Mouse (Mus musculus): ENCODE measurements around the gene Myef2.

DNA sequence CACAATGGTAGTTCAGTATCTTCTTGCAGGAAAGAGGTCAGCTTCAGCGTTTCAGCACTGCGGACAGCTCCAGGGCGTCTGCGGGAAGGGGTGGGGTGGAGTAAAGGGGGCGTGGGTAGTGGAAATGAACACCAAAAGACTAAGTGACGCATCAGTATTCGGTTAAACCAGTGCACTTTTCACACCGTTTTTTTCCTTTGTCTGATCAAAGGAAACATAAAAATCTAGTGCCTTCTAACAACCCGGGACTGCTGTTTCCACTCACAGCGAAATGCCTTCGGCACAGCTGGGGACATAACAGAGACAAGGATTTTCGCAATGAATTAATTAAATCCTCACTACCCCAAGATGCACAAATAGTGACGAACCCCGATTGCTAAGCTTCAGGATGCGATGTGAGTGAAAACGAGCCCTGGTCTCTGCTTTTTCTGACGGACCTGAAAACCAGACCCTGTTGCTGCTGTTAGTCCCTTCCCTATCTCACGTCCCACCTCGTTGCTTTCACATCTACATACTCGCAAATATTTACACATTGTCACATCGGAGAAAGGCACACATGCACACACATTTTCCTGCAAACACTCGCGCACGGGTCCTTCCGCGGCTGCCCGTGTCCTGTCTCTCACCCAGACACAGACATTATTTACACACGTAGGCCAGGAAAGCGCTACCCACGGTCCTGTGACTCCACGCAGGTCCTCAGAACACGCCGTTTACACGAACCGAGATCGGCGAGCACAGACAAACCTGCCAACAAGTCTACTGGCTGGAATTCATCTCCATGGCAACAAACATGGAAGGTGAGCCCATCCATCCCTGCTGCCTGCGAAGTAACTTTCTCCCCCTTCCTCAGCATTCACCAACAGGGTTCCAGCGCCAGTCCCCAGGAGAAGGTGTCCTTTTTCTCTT lies 12.7 kb upstream of the Myef2 start, which contains the start of gene Ctxn2:
- TF ChIP-seq CTCF (IDR thresholded peaks at IDR 0.05; ENCODE audit: insufficient read depth, low read depth, low read length) (no peak), POLR2A (IDR thresholded peaks at IDR 0.05; ENCODE audit: insufficient read depth, low read depth, low read length) (no peak)
